Mouse (Mus musculus): ENCODE results near the gene Srrm4. TPM values are rescaled to one million over a fixed set of nuclear protein-coding genes. Genes with fewer than 3 reads are reported as not detected.

Gene Srrm4
- polyA plus RNA-seq, 1 experiment from 2014 or later = 0.59 TPM

DNA sequence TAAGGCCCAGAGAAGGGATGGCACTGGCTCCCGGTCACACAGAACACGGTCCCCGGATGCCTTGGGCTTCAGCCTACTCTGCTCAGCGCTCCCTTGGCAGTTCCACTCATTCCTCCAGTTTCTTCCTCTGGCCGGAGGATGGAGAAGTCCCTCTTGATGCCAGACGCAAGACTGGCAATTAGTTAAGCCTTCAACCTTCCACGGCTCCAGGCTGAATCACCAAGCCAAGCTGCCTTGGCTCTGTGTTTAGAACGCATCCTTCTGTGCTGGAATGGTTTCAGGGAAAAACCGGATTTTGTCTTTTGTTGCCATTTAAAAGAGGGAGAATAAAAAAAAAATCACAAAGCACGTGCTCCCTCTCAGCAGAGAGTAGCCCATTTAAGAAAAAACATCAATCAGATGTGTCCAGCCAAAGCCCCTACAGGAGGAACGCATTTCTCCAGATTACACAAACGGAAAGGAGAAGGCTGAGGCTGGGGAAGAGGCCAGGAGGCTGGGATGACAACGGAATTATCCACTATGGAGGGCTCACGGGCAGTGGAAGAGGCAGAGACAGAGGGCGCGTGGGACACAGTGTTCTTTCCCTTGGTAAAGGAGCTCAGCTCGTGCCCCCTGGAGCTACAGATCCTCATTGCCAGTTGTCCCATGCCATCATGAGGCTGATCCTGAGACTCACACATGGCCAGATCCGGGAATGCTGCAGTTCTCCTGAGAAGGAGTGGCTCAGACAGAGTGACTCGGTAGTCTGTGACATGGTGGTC is 92.6 kb downstream of the Srrm4 start:
- Histone ChIP-seq H3K4me3 (no peak overlapping the region), H3K27ac (no peak overlapping the region), H3K4me2 (no peak overlapping the region), H3K9ac (no peak overlapping the region), H3K27me3 (peaks cover 3% of the 10 kb centered on the region; the same call in 1 of the 2 replicates), H3K9me3 (no peaks in the 10 kb centered on the region), H3K36me3 (no peaks in the 10 kb centered on the region), H3K4me1 (no peaks in the 10 kb centered on the region)
- ATAC-seq (ENCODE audit: insufficient number of reproducible peaks, low FRiP score, low TSS enrichment, low read depth) = no peak
- WGBS = 74% methylated on average over 19 of the region's 19 CpGs

GRCm38 (mm10) chr5:116497866-116498265 is 93.8 kb downstream of the Srrm4 start:
- Histone ChIP-seq H3K9me3 (no peaks in the 10 kb centered on the region), H3K4me2 (no peak overlapping the region)
- 75% methylated on average over 5 of the region's 5 CpGs for WGBS

GRCm38 (mm10) chr5:116497205-116497604 is 94.4 kb downstream of the Srrm4 start:
- no peak for ATAC-seq (ENCODE audit: insufficient number of reproducible peaks, low FRiP score, low TSS enrichment, low read depth)
- Histone ChIP-seq H3K4me2 (no peak overlapping the region), H3K27me3 (peaks cover 5% of the 10 kb centered on the region; the same call in 1 of the 2 replicates), H3K9ac (no peak overlapping the region), H3K4me1 (no peaks in the 10 kb centered on the region), H3K36me3 (no peaks in the 10 kb centered on the region), H3K4me3 (no peak overlapping the region), H3K27ac (no peak overlapping the region), H3K9me3 (no peaks in the 10 kb centered on the region)
- 12% methylated on average over 7 of the region's 7 CpGs for WGBS

More at GRCm38 (mm10) chr5:116497866-116498265, 93.8 kb downstream of the Srrm4 start:
- Histone ChIP-seq H3K27me3 (peaks cover 3% of the 10 kb centered on the region; the same call in 1 of the 2 replicates), H3K9ac (no peak overlapping the region), H3K27ac (no peak overlapping the region), H3K36me3 (no peaks in the 10 kb centered on the region), H3K4me3 (no peak overlapping the region), H3K4me1 (no peaks in the 10 kb centered on the region)
- ATAC-seq (ENCODE audit: insufficient number of reproducible peaks, low FRiP score, low TSS enrichment, low read depth) = no peak

- no peak for ATAC-seq (ENCODE audit: insufficient number of reproducible peaks, low FRiP score, low TSS enrichment, low read depth)
- Histone ChIP-seq H3K36me3 (no peaks in the 10 kb centered on the region), H3K4me1 (no peaks in the 10 kb centered on the region), H3K27me3 (peaks cover 7% of the 10 kb centered on the region; the same call in 1 of the 2 replicates), H3K4me3 (no peak overlapping the region), H3K9me3 (no peaks in the 10 kb centered on the region), H3K27ac (no peak overlapping the region), H3K9ac (no peak overlapping the region), H3K4me2 (no peak overlapping the region)
- WGBS = 63% methylated on average over 2 of the region's 2 CpGs
These were observed 94.9 kb downstream of the Srrm4 start for GRCm38 (mm10) chr5:116496717-116497116.

DNA sequence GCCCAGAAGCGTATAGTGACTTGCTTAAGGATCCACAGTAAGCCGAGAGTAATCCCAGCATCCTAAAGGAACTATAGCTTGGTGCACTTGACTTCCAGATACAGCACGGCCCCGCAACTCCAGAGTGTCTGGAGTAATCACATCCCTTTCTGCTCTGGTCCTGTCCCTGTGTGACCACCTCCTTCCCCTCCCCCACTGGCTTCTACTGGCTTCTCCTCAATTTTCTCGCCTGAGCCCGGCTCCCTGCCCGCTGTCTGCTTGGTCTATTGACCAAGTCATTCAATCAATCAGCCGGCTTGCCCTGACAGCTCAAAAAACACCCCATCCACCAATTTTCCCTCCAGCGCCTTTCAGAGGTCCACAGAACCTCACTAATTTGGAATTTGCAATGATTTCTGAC is 96.2 kb downstream of the Srrm4 start:
- WGBS = 68% methylated on average over 9 of the region's 9 CpGs
- H3K4me3 ChIP-seq = no peak overlapping the region
- H3K4me1 ChIP-seq = no peaks in the 10 kb centered on the region
- ATAC-seq (ENCODE audit: insufficient number of reproducible peaks, low FRiP score, low TSS enrichment, low read depth) = no peak
- no peak overlapping the region for H3K27ac ChIP-seq
- no peaks in the 10 kb centered on the region for H3K36me3 ChIP-seq
- no peak overlapping the region for H3K9ac ChIP-seq
- no peak overlapping the region for H3K4me2 ChIP-seq
- no peaks in the 10 kb centered on the region for H3K9me3 ChIP-seq
- H3K27me3 ChIP-seq = peaks cover 7% of the 10 kb centered on the region; the same call in 1 of the 2 replicates

- H3K4me1 ChIP-seq = no peaks in the 10 kb centered on the region
- no peak overlapping the region for H3K4me3 ChIP-seq
- no peak overlapping the region for H3K9ac ChIP-seq
- no peaks in the 10 kb centered on the region for H3K36me3 ChIP-seq
- no peak overlapping the region for H3K27ac ChIP-seq
- peaks cover 7% of the 10 kb centered on the region; the same call in 1 of the 2 replicates for H3K27me3 ChIP-seq
- no peak overlapping the region for H3K4me2 ChIP-seq
- ATAC-seq (ENCODE audit: insufficient number of reproducible peaks, low FRiP score, low TSS enrichment, low read depth) = no peak
- H3K9me3 ChIP-seq = no peaks in the 10 kb centered on the region
- 39% methylated on average over 7 of the region's 7 CpGs for WGBS
These were observed 97.2 kb downstream of the Srrm4 start for GRCm38 (mm10) chr5:116494377-116494776.

GRCm38 (mm10) chr5:116492726-116493125 is 98.9 kb downstream of the Srrm4 start:
- H3K9ac ChIP-seq = no peak overlapping the region
- no peaks in the 10 kb centered on the region for H3K9me3 ChIP-seq
- no peak overlapping the region for H3K27ac ChIP-seq
- H3K27me3 ChIP-seq = peaks cover 7% of the 10 kb centered on the region; the same call in 1 of the 2 replicates
- no peaks in the 10 kb centered on the region for H3K4me1 ChIP-seq
- no peak overlapping the region for H3K4me2 ChIP-seq
- H3K4me3 ChIP-seq = no peak overlapping the region
- no peak for ATAC-seq (ENCODE audit: insufficient number of reproducible peaks, low FRiP score, low TSS enrichment, low read depth)
- no peaks in the 10 kb centered on the region for H3K36me3 ChIP-seq
- WGBS = 72% methylated on average over 3 of the region's 3 CpGs

DNA sequence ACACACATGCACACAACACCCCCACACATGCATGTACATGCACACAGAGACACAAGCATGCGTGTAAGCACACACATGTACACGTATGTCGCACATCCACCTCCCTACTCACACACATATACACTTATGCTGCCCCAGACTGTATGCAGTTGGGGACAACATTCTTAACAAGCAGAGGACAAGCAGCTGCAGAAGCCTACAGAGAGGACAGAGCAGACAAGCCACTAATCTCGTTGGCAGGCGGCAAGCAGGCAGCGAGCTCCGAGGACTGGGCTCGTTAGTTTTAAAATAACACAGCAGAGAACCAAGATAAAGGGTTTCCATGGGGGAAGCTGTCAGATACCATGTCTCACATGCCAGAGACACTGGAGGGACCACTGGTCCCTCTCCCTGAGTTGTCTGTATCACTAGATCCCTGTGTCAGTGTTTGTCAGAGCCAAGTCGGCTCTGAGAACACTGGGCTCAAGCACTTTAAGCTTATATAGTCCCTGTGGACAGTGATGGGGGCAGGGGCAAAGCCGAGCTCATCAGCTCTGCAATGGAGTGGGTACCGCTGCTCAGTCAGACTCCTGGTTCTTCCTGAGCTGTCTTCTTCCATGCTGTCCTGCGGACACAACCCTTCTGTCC is 99.7 kb downstream of the Srrm4 start:
- Histone ChIP-seq H3K9ac (no peak overlapping the region), H3K27me3 (peaks cover 7% of the 10 kb centered on the region; the same call in 1 of the 2 replicates), H3K36me3 (no peaks in the 10 kb centered on the region), H3K4me2 (no peak overlapping the region), H3K4me3 (no peak overlapping the region), H3K4me1 (no peaks in the 10 kb centered on the region), H3K27ac (no peak overlapping the region), H3K9me3 (no peaks in the 10 kb centered on the region)
- no peak for ATAC-seq (ENCODE audit: insufficient number of reproducible peaks, low FRiP score, low TSS enrichment, low read depth)
- 63% methylated on average over 12 of the region's 12 CpGs for WGBS

DNA sequence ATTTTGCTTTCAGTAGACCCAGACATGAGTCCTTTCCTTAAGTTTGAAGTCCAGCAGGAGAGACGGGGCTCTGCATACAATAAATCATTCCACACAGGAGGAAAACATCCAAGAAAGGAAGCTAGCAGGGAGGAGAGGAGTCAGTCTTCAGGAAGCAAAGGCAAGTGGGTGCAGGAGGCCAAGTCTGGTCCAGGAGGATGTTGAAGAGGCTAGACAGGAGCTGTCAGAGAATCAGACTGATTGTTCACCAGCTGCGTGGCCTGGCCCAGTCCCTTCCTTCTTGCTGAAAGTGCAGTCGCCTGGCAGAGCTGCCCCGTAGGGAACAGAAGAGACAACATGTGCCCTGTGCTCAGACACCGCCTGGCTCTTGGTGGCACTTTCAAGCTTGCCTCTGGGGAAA is 100.8 kb downstream of the Srrm4 start:
- no peak for ATAC-seq (ENCODE audit: insufficient number of reproducible peaks, low FRiP score, low TSS enrichment, low read depth)
- Histone ChIP-seq H3K9ac (no peak overlapping the region), H3K4me1 (no peaks in the 10 kb centered on the region), H3K4me2 (no peak overlapping the region), H3K4me3 (no peak overlapping the region), H3K9me3 (no peaks in the 10 kb centered on the region), H3K27me3 (peaks cover 7% of the 10 kb centered on the region; the same call in 1 of the 2 replicates), H3K27ac (no peak overlapping the region), H3K36me3 (no peaks in the 10 kb centered on the region)
- 61% methylated on average over 5 of the region's 5 CpGs for WGBS

- H3K4me3 ChIP-seq = no peak overlapping the region
- H3K4me2 ChIP-seq = no peak overlapping the region
- no peaks in the 10 kb centered on the region for H3K9me3 ChIP-seq
- no peak overlapping the region for H3K9ac ChIP-seq
- peaks cover 6% of the 10 kb centered on the region; the same call in 1 of the 2 replicates for H3K27me3 ChIP-seq
- H3K4me1 ChIP-seq = no peaks in the 10 kb centered on the region
- no peak overlapping the region for H3K27ac ChIP-seq
- WGBS = 56% methylated on average over 8 of the region's 8 CpGs
- ATAC-seq (ENCODE audit: insufficient number of reproducible peaks, low FRiP score, low TSS enrichment, low read depth) = no peak
- no peaks in the 10 kb centered on the region for H3K36me3 ChIP-seq
These were observed 102.0 kb downstream of the Srrm4 start for GRCm38 (mm10) chr5:116489621-116490020.

GRCm38 (mm10) chr5:116486135-116486534 is 105.5 kb downstream of the Srrm4 start:
- ATAC-seq (ENCODE audit: insufficient number of reproducible peaks, low FRiP score, low TSS enrichment, low read depth) = no peak
- WGBS = 59% methylated on average over 4 of the region's 4 CpGs

DNA sequence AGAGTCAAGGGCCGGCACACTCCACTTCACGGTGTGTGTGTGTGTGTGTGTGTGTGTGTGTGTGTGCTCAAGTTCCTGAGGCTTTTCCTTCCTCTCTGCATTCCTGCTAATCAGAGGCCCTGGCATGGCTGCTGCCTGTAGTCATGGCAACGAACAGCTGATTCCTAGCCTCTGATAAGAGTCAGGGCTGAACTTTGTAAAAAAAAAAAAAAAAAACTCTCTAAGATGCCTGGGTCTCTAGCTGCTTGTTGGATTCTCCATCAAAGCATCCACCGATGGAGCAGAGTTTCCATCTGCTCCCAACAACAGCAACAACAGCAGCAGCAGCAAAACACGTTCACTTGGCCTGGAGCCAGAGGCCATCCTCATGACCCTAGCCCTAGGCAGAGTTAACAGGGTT is 106.5 kb downstream of the Srrm4 start:
- H3K4me1 ChIP-seq = no peaks in the 10 kb centered on the region
- 15% methylated on average over 5 of the region's 5 CpGs for WGBS
- H3K27me3 ChIP-seq = no peaks in the 10 kb centered on the region
- no peaks in the 10 kb centered on the region for H3K9me3 ChIP-seq
- H3K36me3 ChIP-seq = no peaks in the 10 kb centered on the region
- no peak overlapping the region for H3K9ac ChIP-seq
- ATAC-seq (ENCODE audit: insufficient number of reproducible peaks, low FRiP score, low TSS enrichment, low read depth) = no peak
- H3K27ac ChIP-seq = no peak overlapping the region
- no peak overlapping the region for H3K4me3 ChIP-seq
- H3K4me2 ChIP-seq = no peak overlapping the region

More at GRCm38 (mm10) chr5:116486135-116486534, 105.5 kb downstream of the Srrm4 start:
- no peaks in the 10 kb centered on the region for H3K27me3 ChIP-seq
- no peak overlapping the region for H3K9ac ChIP-seq
- H3K36me3 ChIP-seq = no peaks in the 10 kb centered on the region
- H3K9me3 ChIP-seq = no peaks in the 10 kb centered on the region
- H3K4me1 ChIP-seq = no peaks in the 10 kb centered on the region
- no peak overlapping the region for H3K4me3 ChIP-seq
- no peak overlapping the region for H3K4me2 ChIP-seq
- H3K27ac ChIP-seq = no peak overlapping the region
